ENCODE assay signal across 15 mouse cellular contexts in genomic region chr2:112653836-112654235, GRCm38 (mm10).
"Had no signal": no experiment of that assay in that cellular context is flagged by ENCODE, and none has a peak within 500 bp of the region (broad histone marks: within the 10 kb centered on the region; RNA-seq: fewer than 3 reads in every experiment).

No protein-coding gene starts in this region.

- H3K9me3 ChIP-seq: lung, embryonic 15.5 days; megakaryocyte, embryonic 14.5 days; midbrain, embryonic 13.5 days; midbrain, embryonic 15.5 days; neural tube, embryonic 12.5 days; stomach, embryonic 15.5 days had no signal

- DNase-seq: lung, adult 2 months; lung, postnatal 14 days; lung, postnatal 36 days; right cerebral cortex, postnatal 14 days; thymus, adult 2 months; thymus, postnatal 25 days; thymus, postnatal 4 days had no signal

- H3K4me1 ChIP-seq: lung, embryonic 15.5 days; midbrain, embryonic 13.5 days; midbrain, embryonic 15.5 days; neural tube, embryonic 12.5 days; stomach, embryonic 15.5 days had no signal

- H3K36me3 ChIP-seq: lung, embryonic 15.5 days; midbrain, embryonic 13.5 days; midbrain, embryonic 15.5 days; neural tube, embryonic 12.5 days; stomach, embryonic 15.5 days had no signal

- H3K27ac ChIP-seq: lung, embryonic 15.5 days; macrophage; midbrain, embryonic 13.5 days; midbrain, embryonic 15.5 days; neural tube, embryonic 12.5 days; stomach, embryonic 15.5 days; stomach, postnatal 0 days had no signal

- H3K4me3 ChIP-seq: lung, embryonic 15.5 days; megakaryocyte, embryonic 14.5 days; midbrain, embryonic 13.5 days; midbrain, embryonic 15.5 days; neural tube, embryonic 12.5 days; stomach, embryonic 15.5 days had no signal

- H3K27me3 ChIP-seq: lung, embryonic 15.5 days; megakaryocyte, embryonic 14.5 days; midbrain, embryonic 13.5 days; midbrain, embryonic 15.5 days; neural tube, embryonic 12.5 days; stomach, embryonic 15.5 days had no signal
